Mouse (Mus musculus): ENCODE measurements around the gene Llcfc1.

- TF ChIP-seq CTCF (IDR thresholded peaks at IDR 0.05) (no peak), EP300 (IDR thresholded peaks at IDR 0.05) (no peak)
Measured at GRCm38 (mm10) chr6:41646672-41647071, 37.6 kb upstream of the Llcfc1 start.
